Mouse (Mus musculus): Measurements from ENCODE around the gene Astn2. TPM values are rescaled to one million over a fixed set of nuclear protein-coding genes. Genes with fewer than 3 reads are reported as not detected.

Gene Astn2
- polyA plus RNA-seq, 1 experiment from 2014 or later = 1.9 TPM

GRCm38 (mm10) chr4:66122766-66123358 lies 281.5 kb downstream of the Astn2 start:
- no peak overlapping the region for H3K9ac ChIP-seq
- WGBS = 90% methylated on average over 7 of the region's 7 CpGs
- H3K4me3 ChIP-seq = no peak overlapping the region
- H3K4me1 ChIP-seq = no peaks in the 10 kb centered on the region
- H3K4me2 ChIP-seq (replicated peaks) = no peak overlapping the region
- H3K36me3 ChIP-seq = no peaks in the 10 kb centered on the region
- no peak overlapping the region for H3K27ac ChIP-seq
- no peaks in the 10 kb centered on the region for H3K9me3 ChIP-seq
- ATAC-seq (ENCODE audit: low FRiP score, low read depth) = no peak
- H3K27me3 ChIP-seq = no peaks in the 10 kb centered on the region

- Histone ChIP-seq H3K27ac (no peak overlapping the region), H3K4me2 (replicated peaks) (no peak overlapping the region), H3K9me3 (no peaks in the 10 kb centered on the region), H3K4me3 (no peak overlapping the region), H3K27me3 (no peaks in the 10 kb centered on the region), H3K9ac (no peak overlapping the region), H3K4me1 (no peaks in the 10 kb centered on the region), H3K36me3 (no peaks in the 10 kb centered on the region)
- WGBS = 81% methylated on average over 2 of the region's 2 CpGs
- ATAC-seq (ENCODE audit: low FRiP score, low read depth) = no peak
Observed at GRCm38 (mm10) chr4:66114243-66114642, 290.2 kb downstream of the Astn2 start.

DNA sequence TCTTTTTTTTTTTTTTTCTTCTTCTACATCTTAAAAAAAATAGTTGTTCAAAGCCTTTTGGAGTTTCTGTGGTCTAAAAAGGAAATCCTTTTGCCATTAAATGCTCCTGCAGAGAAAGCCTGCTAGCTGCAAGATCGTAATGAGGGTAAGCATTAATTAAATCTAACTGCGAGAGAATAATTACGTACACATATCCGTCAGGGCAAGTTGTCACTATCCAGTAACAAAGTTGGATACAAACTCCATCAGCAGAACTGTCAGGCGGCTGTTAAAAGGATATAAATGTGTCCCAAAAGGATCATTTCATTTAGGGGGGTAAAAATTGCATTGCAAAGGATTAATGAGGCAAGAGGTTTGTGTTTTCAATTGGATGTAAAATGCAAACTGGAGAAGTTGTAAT lies 302.4 kb downstream of the Astn2 start:
- Histone ChIP-seq H3K27ac (no peak overlapping the region), H3K9me3 (no peaks in the 10 kb centered on the region), H3K4me3 (no peak overlapping the region), H3K9ac (no peak overlapping the region), H3K4me2 (replicated peaks) (no peak overlapping the region), H3K27me3 (no peaks in the 10 kb centered on the region), H3K36me3 (no peaks in the 10 kb centered on the region), H3K4me1 (peaks cover 10% of the 10 kb centered on the region)
- 17% methylated on average over 5 of the region's 5 CpGs for WGBS
- ATAC-seq (ENCODE audit: low FRiP score, low read depth) = no peak

GRCm38 (mm10) chr4:66097629-66098028 lies 306.8 kb downstream of the Astn2 start:
- whole genome bisulfite sequencing = 55% methylated on average over 1 of the region's 1 CpGs

DNA sequence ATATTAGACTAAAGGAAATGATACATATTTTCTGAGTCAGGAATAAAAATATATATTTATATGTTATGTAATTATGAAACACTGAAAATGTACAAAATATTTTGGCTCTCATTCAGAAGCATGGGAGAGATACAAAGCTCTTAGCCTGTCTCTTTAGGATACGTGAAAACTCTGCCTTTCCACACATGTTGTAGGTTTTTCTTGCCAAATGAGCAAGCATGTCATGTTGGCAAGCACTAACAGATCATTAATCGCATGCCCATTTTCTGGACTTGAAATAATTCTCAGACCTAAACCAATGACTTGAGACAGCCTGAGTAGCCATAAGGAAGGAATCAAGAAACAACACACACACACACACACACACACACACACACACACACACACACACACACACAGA lies 308.3 kb downstream of the Astn2 start:
- WGBS = 75% methylated on average over 2 of the region's 2 CpGs
- no peak for ATAC-seq (ENCODE audit: low FRiP score, low read depth)
- no peaks in the 10 kb centered on the region for H3K27me3 ChIP-seq
- no peak overlapping the region for H3K4me3 ChIP-seq
- H3K9me3 ChIP-seq = no peaks in the 10 kb centered on the region
- H3K36me3 ChIP-seq = no peaks in the 10 kb centered on the region
- no peak overlapping the region for H3K4me2 ChIP-seq (replicated peaks)
- no peak overlapping the region for H3K27ac ChIP-seq
- no peak overlapping the region for H3K9ac ChIP-seq
- peaks cover 7% of the 10 kb centered on the region for H3K4me1 ChIP-seq

More at GRCm38 (mm10) chr4:66097629-66098028, 306.8 kb downstream of the Astn2 start:
- no peak overlapping the region for H3K9ac ChIP-seq
- H3K36me3 ChIP-seq = no peaks in the 10 kb centered on the region
- no peak overlapping the region for H3K4me3 ChIP-seq
- H3K4me2 ChIP-seq (replicated peaks) = no peak overlapping the region
- H3K9me3 ChIP-seq = no peaks in the 10 kb centered on the region
- peaks cover 10% of the 10 kb centered on the region for H3K4me1 ChIP-seq
- no peaks in the 10 kb centered on the region for H3K27me3 ChIP-seq
- no peak overlapping the region for H3K27ac ChIP-seq
- ATAC-seq (ENCODE audit: low FRiP score, low read depth) = no peak

GRCm38 (mm10) chr4:66057161-66057560 lies 347.2 kb downstream of the Astn2 start:
- ATAC-seq (ENCODE audit: low FRiP score, low read depth) = no peak
- H3K4me1 ChIP-seq = no peaks in the 10 kb centered on the region
- no peak overlapping the region for H3K4me3 ChIP-seq
- no peaks in the 10 kb centered on the region for H3K36me3 ChIP-seq
- no peaks in the 10 kb centered on the region for H3K27me3 ChIP-seq
- no peak overlapping the region for H3K9ac ChIP-seq
- H3K4me2 ChIP-seq (replicated peaks) = no peak overlapping the region
- no peak overlapping the region for H3K27ac ChIP-seq
- no peaks in the 10 kb centered on the region for H3K9me3 ChIP-seq

- no peak overlapping the region for H3K4me2 ChIP-seq (replicated peaks)
- no peak overlapping the region for H3K9ac ChIP-seq
- H3K4me3 ChIP-seq = no peak overlapping the region
- no peaks in the 10 kb centered on the region for H3K36me3 ChIP-seq
- no peaks in the 10 kb centered on the region for H3K27me3 ChIP-seq
- 87% methylated on average over 4 of the region's 4 CpGs for WGBS
- H3K27ac ChIP-seq = no peak overlapping the region
- H3K9me3 ChIP-seq = no peaks in the 10 kb centered on the region
- no peaks in the 10 kb centered on the region for H3K4me1 ChIP-seq
- no peak for ATAC-seq (ENCODE audit: low FRiP score, low read depth)
Observed at GRCm38 (mm10) chr4:66055690-66056089, 348.7 kb downstream of the Astn2 start.

DNA sequence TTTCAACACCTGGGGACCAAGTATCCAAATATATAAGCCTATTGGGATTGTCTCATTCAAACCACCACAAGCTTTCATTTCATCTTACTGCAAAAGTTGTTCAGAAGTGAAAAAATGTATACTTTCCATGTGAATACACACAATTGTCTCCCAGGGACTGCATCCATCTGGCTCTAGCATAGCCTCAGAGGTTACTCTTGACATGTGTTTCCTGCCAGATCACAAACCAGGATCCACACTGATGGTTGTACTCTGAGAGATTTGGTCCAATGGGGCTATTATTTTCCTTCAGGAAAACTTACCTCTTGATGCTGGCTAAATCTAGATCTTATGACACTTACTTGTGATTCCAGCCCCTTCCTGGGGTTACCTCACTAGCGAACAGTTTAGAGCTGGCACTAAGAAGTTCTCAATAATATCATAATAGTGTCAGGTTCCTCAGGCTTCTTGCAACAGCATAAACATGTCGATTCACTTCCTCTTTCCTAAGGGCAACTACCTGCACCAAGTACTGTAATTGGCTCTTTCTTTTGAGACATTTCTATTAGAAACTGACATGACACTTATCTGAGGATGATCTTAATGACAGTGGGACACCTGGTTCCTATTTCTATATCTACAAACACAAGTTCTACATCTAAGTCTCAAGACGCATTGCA lies 361.3 kb downstream of the Astn2 start:
- Histone ChIP-seq H3K36me3 (no peaks in the 10 kb centered on the region), H3K9ac (no peak overlapping the region), H3K9me3 (no peaks in the 10 kb centered on the region), H3K4me1 (no peaks in the 10 kb centered on the region), H3K4me3 (no peak overlapping the region), H3K27me3 (no peaks in the 10 kb centered on the region), H3K27ac (no peak overlapping the region), H3K4me2 (replicated peaks) (no peak overlapping the region)
- ATAC-seq (ENCODE audit: low FRiP score, low read depth) = no peak
- 78% methylated on average over 3 of the region's 3 CpGs for WGBS

GRCm38 (mm10) chr4:66033826-66034225 lies 370.6 kb downstream of the Astn2 start:
- no peak overlapping the region for H3K4me2 ChIP-seq (replicated peaks)
- no peak overlapping the region for H3K27ac ChIP-seq
- 65% methylated on average over 3 of the region's 3 CpGs for WGBS
- H3K4me3 ChIP-seq = no peak overlapping the region
- no peaks in the 10 kb centered on the region for H3K36me3 ChIP-seq
- H3K9ac ChIP-seq = no peak overlapping the region
- no peaks in the 10 kb centered on the region for H3K4me1 ChIP-seq
- no peak for ATAC-seq (ENCODE audit: low FRiP score, low read depth)
- no peaks in the 10 kb centered on the region for H3K27me3 ChIP-seq
- peaks cover 6% of the 10 kb centered on the region; the same call in 1 of the 2 replicates for H3K9me3 ChIP-seq

GRCm38 (mm10) chr4:66031320-66031870 lies 373.0 kb downstream of the Astn2 start:
- Histone ChIP-seq H3K4me1 (no peaks in the 10 kb centered on the region), H3K9ac (no peak overlapping the region), H3K36me3 (no peaks in the 10 kb centered on the region), H3K27ac (no peak overlapping the region), H3K4me2 (replicated peaks) (no peak overlapping the region), H3K9me3 (peaks cover 6% of the 10 kb centered on the region; the same call in 1 of the 2 replicates), H3K4me3 (no peak overlapping the region), H3K27me3 (no peaks in the 10 kb centered on the region)
- no peak for ATAC-seq (ENCODE audit: low FRiP score, low read depth)
- WGBS = 30% methylated on average over 9 of the region's 9 CpGs

- Histone ChIP-seq H3K27me3 (no peaks in the 10 kb centered on the region), H3K36me3 (no peaks in the 10 kb centered on the region), H3K4me1 (peaks cover 12% of the 10 kb centered on the region), H3K4me3 (no peak overlapping the region), H3K9me3 (peaks cover 6% of the 10 kb centered on the region; the same call in 1 of the 2 replicates), H3K9ac (no peak overlapping the region), H3K27ac (no peak overlapping the region), H3K4me2 (replicated peaks) (no peak overlapping the region)
- no peak for ATAC-seq (ENCODE audit: low FRiP score, low read depth)
- 51% methylated on average over 4 of the region's 4 CpGs for WGBS
Observed at GRCm38 (mm10) chr4:66029901-66030300, 374.5 kb downstream of the Astn2 start.

DNA sequence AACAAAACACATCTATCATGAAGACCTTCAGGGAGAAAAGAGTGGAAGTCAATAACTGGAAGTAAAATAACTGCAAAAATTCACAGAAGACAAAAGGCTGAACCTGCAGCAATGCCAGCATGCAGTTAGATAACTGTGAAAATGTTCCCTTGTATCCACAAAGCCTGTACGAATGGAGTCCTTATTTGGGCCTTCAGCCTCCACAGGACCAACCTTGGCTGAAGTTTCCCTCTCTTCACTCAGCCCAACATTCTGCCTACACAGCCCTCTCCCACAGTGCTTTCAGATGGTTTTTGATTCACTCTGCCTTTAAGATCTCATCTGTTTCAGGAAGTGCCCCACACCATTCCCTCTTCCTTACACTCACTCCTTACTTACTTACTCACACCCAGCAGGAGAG lies 376.5 kb downstream of the Astn2 start:
- no peak overlapping the region for H3K27ac ChIP-seq
- no peak overlapping the region for H3K4me3 ChIP-seq
- ATAC-seq (ENCODE audit: low FRiP score, low read depth) = no peak
- peaks cover 3% of the 10 kb centered on the region for H3K27me3 ChIP-seq
- peaks cover 6% of the 10 kb centered on the region; the same call in 1 of the 2 replicates for H3K9me3 ChIP-seq
- peaks cover 14% of the 10 kb centered on the region for H3K4me1 ChIP-seq
- WGBS = 74% methylated on average over 1 of the region's 1 CpGs
- no peaks in the 10 kb centered on the region for H3K36me3 ChIP-seq
- no peak overlapping the region for H3K4me2 ChIP-seq (replicated peaks)
- H3K9ac ChIP-seq = no peak overlapping the region
